Mouse (Mus musculus): Measurements from ENCODE around the gene Zfp114. TPM values are rescaled to one million over a fixed set of nuclear protein-coding genes. Genes with fewer than 3 reads are reported as not detected.

Gene Zfp114
- under 1 TPM; 0.12 to 0.19 TPM for total RNA-seq (2021)

GRCm38 (mm10) chr7:24174618-24175336, at the start of gene Zfp114:
Gene Zfp114 (plus strand): TSS chr7:24175060.
- intact Hi-C loops (cut with DNase I) = loop anchor here (5.0 kb wide), 1 partner anchor 42 kb away; the partner anchor contains the start of gene Zfp235
- DNase-seq = peak; percentile 53 to 69

GRCm38 (mm10) chr7:24133425-24133995, 41.4 kb upstream of the Zfp114 start:
- intact Hi-C loops (cut with DNase I) = loop anchor here (2.0 to 10.0 kb wide), 8 partner anchors 21 to 261 kb away; partner anchors contain the start of genes Smg9, Vmn1r181, Zfp108 and Zfp112
- no peak for DNase-seq

- DNase-seq = peak; percentile 92
- intact Hi-C loops (cut with DNase I) = loop anchor here (2.0 to 10.0 kb wide), 9 partner anchors 21 to 261 kb away; partner anchors contain the start of genes Smg9, Vmn1r181, Zfp108 and Zfp112
Measured at GRCm38 (mm10) chr7:24133996-24134828, 40.6 kb upstream of the Zfp114 start, which contains the start of gene Zfp235. Gene Zfp235 (plus strand): TSS chr7:24134169.

DNA sequence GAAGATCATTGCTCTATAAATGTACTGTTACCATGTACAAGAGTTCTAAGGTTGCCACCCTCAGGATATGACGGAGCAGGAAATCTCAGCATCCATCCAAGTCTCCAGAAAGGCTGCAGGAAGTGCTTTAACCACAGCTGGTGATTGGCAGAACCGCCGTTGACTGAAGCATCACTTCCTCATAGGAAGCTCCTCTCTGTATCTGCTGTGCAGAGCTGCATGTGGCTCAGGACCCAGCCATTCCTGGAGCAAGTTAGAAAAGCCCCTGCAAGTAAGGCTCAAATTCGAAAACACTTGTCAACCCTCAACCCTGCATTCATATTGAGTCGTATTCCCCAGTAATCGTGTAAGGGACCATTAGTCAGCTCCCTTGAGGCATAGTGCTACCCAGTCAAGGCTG, 32.3 kb upstream of the Zfp114 start:
- DNase-seq = no peak
- intact Hi-C loops (cut with DNase I) = no loop called here

DNA sequence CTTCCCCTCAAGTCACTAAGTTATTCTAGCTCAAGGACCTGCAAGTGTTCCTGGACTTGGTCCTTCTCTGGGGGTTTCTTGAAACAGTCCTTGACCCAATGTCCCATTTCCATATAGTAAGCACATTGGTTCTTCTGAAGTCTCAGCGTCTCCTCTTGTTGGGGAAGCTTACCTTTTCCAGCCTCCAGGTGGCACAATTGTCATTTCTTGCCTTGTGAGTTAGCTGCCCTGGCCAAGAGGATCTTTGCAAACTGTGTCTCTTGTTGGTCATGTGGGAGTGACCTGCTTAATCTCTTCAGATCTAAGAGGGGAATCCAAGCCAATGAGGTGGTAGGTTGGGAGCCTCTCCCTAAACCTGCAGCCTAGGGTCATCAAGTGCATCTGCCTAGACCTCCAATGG, 21.6 kb upstream of the Zfp114 start:
- intact Hi-C loops (cut with DNase I) = no loop called here
- peak in 1 of 2 experiments; percentile 10 for DNase-seq

DNA sequence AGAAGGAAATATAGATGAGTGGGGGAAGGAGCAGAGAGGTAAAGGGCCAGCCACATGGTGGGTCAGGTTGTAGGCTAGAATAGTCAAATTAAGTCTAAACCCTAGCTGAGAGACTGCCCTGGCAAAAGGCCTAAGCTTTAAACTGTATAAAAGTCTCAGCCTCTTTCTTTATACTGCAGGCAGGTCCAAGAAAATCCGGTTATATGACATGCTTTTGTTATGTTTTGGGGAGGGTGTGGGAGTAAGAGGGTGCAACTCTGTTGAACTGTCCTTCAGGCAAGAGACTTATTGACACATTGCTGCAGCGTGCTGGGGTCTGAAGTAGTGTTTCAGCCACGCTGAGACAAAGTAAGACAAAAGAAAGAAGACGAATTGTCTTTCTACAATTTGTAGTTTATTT, 2.7 kb upstream of the Zfp114 start:
- no peak for DNase-seq
- intact Hi-C loops (cut with DNase I) = loop anchor here (5.0 kb wide), 1 partner anchor 40 kb away; the partner anchor contains the start of gene Zfp235

- intact Hi-C loops (cut with DNase I) = no loop called here
- no peak for DNase-seq
Measured at GRCm38 (mm10) chr7:24175337-24175711, 464 bp downstream of the Zfp114 start.

DNA sequence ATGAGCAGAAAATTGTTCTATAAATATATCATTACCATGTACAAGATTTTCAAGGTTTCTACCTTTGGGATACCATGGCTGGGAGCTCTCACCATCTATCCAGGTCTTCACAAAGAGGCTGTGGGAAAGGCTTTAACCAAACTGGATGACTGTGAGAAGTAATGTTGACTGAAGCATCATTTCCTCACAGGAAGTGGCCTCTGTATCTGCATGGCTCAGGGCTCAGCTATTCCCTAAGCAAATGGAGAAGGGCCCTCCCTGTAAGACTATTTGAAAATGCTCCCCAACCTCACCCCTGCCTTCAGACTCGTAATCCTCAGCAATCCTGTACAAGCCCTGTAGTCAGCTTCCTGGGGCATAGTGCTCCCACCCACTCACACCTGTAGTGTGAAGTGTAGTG, 12.8 kb downstream of the Zfp114 start:
- DNase-seq = no peak
- intact Hi-C loops (cut with DNase I) = no loop called here

DNA sequence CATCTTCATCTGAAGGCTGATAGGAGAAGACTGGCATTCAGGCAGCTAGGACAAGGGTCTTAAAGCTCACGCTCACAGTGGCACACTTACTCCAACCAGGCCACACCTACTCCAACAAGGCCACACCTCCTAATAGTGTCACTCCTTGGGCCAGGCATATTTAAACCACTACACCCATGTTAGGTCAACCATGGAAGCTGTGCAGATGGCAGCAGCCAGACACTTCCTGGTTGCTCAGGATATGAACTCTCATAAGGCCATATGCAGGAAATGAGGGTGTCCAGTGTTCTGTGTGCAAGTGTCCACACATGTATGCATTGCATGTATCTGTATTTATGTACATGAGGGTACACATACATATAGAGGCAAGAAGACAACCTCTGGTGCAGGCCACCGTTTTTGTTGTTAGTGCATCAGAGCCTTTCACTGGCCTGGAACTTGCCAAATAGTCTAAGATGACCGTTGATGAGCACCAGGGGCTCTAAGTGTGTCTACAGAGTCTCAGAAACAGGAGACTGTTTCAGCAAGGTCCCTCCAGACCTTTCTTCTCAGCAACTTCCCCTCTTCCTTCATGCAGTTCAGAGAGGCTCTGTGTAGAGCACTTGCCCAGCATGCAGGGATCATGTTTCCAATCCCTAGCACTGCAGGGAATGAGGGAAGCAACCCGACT, 14.2 kb downstream of the Zfp114 start:
- intact Hi-C loops (cut with DNase I) = no loop called here
- no peak for DNase-seq

DNA sequence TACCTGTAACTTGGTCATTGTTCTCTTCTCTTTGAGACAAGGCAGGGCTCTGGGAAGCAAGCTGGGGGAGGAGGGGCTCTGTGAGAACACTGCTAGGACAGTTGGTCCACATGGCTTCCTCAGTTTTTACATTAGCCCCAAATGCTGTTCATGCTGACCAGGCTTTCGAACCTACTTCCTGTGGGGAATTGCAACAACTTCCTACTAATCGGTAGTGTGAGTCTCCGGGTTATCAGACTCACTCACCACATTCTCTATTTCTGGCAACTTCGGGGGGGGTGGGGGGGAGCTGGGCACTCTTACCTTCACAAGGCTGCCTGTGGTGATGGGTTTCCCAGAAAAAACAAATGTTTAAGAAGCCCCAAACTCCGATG, 14.7 kb downstream of the Zfp114 start:
- intact Hi-C loops (cut with DNase I) = no loop called here
- DNase-seq = no peak

- no peak for DNase-seq
- intact Hi-C loops (cut with DNase I) = no loop called here
Measured at GRCm38 (mm10) chr7:24191361-24191760, 16.5 kb downstream of the Zfp114 start.

- intact Hi-C loops (cut with DNase I) = no loop called here
- no peak for DNase-seq
Measured at GRCm38 (mm10) chr7:24193157-24193556, 18.3 kb downstream of the Zfp114 start.

DNA sequence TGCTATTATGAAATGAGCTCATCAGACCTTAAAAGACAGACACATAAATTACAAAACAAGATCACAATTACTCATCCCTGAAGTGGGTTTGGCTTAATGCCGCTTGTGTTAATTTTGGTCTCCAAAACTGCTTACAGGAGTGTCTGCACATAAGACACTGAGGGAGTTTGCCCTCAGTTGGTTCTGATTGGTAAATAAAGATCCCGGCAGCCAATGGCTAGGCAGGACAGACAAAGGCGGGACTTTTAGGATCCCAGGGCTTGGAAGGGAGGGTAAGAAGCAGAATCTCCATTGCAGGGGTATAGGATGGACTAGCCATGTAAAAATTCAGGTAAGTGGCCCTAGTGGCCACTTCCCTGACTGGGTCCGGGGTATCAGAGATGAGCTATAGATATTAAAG, 22.1 kb downstream of the Zfp114 start:
- DNase-seq = no peak
- intact Hi-C loops (cut with DNase I) = no loop called here

DNA sequence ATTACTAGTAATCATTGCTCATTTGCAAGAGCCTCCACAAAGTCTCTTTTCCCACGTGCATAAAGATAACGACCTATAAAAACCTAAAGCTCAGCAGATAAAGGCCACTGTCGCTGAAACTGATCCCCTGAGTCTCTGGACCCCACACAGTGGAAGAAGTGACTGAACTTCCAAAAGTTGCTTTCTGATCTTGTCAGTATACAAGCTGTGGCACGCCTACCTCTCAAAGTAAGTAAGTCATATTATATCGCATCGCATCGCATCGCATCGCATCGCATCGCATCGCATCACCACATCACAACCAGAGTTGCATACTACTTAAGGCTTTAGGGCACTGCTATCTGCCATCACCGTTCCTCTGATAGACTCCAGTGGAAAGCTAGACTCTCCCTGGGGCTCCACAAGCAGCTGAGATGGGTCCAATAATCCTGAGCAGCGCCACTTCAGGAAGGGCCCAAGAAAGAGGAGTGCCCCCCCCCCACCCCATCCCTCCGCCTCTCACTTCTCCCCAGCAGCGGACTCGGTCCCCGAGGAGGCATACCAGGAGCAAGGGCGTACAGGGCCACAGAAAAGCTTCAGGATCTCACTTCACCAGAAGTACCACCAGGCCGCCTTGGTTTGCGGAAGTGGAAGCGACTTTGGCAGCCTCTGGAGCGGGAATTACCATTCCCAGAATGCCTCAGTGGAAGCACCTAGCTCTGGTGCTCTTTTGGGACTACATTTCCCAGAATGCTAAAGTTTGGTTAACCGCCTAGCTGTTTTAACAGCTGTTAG, 32.8 kb downstream of the Zfp114 start:
- DNase-seq = peak; percentile 74 to 82
- intact Hi-C loops (cut with DNase I) = loop anchor here (2.0 to 5.0 kb wide), 2 partner anchors 45 to 73 kb away; partner anchors contain the start of genes Zfp108 and Zfp235

DNA sequence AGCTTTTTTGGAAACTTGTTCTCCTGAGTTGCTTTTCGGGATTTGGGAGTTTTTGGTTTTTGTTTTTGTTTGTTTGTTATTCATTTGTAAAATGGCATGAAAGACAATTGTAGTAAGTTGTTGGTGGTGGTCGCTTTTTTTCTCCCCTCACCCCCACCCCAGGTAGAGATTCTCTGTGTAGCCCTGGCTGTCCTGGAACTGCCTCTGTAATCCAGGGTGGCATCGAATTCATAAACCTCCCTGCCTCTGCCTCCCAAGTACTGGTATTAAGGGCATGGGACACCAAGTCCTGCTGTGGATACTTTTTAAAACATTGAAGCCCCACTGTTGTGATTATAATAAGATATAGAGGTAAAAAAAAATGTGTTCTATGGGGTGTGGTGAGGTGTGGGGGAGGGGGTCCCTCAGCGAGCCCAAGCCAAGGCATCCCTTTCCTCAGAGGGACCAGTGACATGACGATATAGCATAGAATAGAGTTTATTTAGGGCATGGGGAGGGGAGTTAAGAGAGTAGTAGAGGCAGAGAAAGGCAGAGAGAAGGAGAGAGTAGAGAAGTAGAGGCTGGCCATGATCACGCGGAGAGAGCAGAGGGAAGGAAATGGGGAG, 33.5 kb downstream of the Zfp114 start:
- no peak for DNase-seq
- intact Hi-C loops (cut with DNase I) = loop anchor here (5.0 kb wide), 1 partner anchor 44 kb away; the partner anchor contains the start of gene Zfp108

DNA sequence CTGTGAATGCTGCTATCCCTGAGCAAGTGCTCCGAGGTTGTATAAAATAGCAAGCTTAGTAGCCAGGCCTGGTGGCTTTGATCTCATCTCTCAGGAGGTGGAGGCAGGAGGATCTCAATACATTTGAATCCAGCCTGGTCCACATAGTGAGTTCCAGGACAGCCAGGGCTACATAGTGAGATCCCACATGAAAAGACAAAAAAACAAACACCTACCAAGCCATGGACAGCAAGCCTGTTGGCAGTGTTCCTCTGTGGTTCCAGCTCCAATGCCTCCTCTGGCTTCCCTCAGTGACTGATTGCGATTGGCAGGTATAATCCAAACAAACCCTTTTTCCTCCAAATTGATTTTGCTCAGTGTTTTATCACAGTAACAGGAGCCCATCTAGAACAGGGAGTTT, 35.4 kb downstream of the Zfp114 start:
- intact Hi-C loops (cut with DNase I) = no loop called here
- DNase-seq = no peak

- DNase-seq = no peak
- intact Hi-C loops (cut with DNase I) = no loop called here
Measured at GRCm38 (mm10) chr7:24211343-24211742, 36.5 kb downstream of the Zfp114 start, which contains the start of gene Zfp111. Gene Zfp111 (minus strand): TSS chr7:24211443.

All from heart, postnatal 10 days (tissue).